Mouse (Mus musculus) c-Kit-positive CD71-negative TER-119-negative erythroid progenitor cells, embryonic 14.5 days (primary cell): Measurements from ENCODE around the gene Jag2.

ENCODE experiments used
- DNase-seq: peaks from one replicate; pipeline ENCODE4 v3.0.0-alpha.2; 2013; ENCODE audit warnings: low read depth

The Jag2 gene

GRCm38 (mm10) chr12:112929562-112930352 is at the start of gene Jag2:
Jag2 (minus strand) TSS chr12:112929776.
- no peak for DNase-seq

GRCm38 (mm10) chr12:112977156-112977555 is 47.6 kb upstream of the Jag2 start:
- no peak for DNase-seq

GRCm38 (mm10) chr12:112976371-112977073 is 46.9 kb upstream of the Jag2 start, which contains the start of gene Btbd6:
Btbd6 (plus strand) TSS chr12:112976482.
- peak; percentile 79 for DNase-seq

GRCm38 (mm10) chr12:112974736-112975135 is 45.2 kb upstream of the Jag2 start:
- no peak for DNase-seq

GRCm38 (mm10) chr12:112969616-112970015 is 40.0 kb upstream of the Jag2 start:
- DNase-seq: no peak

- no peak for DNase-seq
Measured at GRCm38 (mm10) chr12:112968943-112969342, 39.4 kb upstream of the Jag2 start.

- DNase-seq: no peak
Measured at GRCm38 (mm10) chr12:112965783-112966182, 36.2 kb upstream of the Jag2 start.

- no peak for DNase-seq
Measured at GRCm38 (mm10) chr12:112961872-112962271, 32.3 kb upstream of the Jag2 start.

GRCm38 (mm10) chr12:112961428-112961827 is 31.9 kb upstream of the Jag2 start:
- no peak for DNase-seq

- no peak for DNase-seq
Measured at GRCm38 (mm10) chr12:112959421-112959820, 29.8 kb upstream of the Jag2 start.

GRCm38 (mm10) chr12:112958303-112958702 is 28.7 kb upstream of the Jag2 start:
- DNase-seq: no peak

GRCm38 (mm10) chr12:112955800-112956199 is 26.2 kb upstream of the Jag2 start:
- peak; percentile 64 for DNase-seq

- DNase-seq: no peak
Measured at GRCm38 (mm10) chr12:112952926-112953565, 23.5 kb upstream of the Jag2 start.

- DNase-seq: no peak
Measured at GRCm38 (mm10) chr12:112952433-112952832, 22.9 kb upstream of the Jag2 start.

- no peak for DNase-seq
Measured at GRCm38 (mm10) chr12:112951150-112951842, 21.7 kb upstream of the Jag2 start.

- DNase-seq: no peak
Measured at GRCm38 (mm10) chr12:112950761-112951129, 21.2 kb upstream of the Jag2 start.

GRCm38 (mm10) chr12:112950040-112950760 is 20.6 kb upstream of the Jag2 start:
- peak; percentile 60 for DNase-seq

- no peak for DNase-seq
Measured at GRCm38 (mm10) chr12:112947307-112947706, 17.7 kb upstream of the Jag2 start.

GRCm38 (mm10) chr12:112943669-112944068 is 14.1 kb upstream of the Jag2 start:
- DNase-seq: no peak

- DNase-seq: peak; percentile 49
Measured at GRCm38 (mm10) chr12:112941776-112942713, 12.5 kb upstream of the Jag2 start, which contains the start of gene Nudt14. Nudt14 (minus strand) TSS chr12:112942124.
